Mouse (Mus musculus) forebrain, embryonic 16.5 days (tissue): Measurements from ENCODE around the gene Anxa11. TPM values are rescaled to one million over a fixed set of nuclear protein-coding genes. Genes with fewer than 3 reads are reported as not detected.

Source experiments
- ATAC-seq: fragments of 200-750 bp; cut with Nextera tagmentation; 2 replicates; pipeline ENCODE4 v1.8.0; 2017; ENCODE audit warnings: mild to moderate bottlenecking, moderate library complexity
- H3K27ac ChIP-seq: fragments of 300-500 bp; sonication (generic); 2 replicates; pipeline ENCODE4 v1.5.1; 2014; ENCODE audit warnings: low read length, control low read depth
- H3K27me3 ChIP-seq: fragments of 300-500 bp; sonication (generic); replicated peaks from 2 replicates; pipeline ENCODE4 v1.6.1; 2014; ENCODE audit warnings: low read length; ENCODE audit not compliant: control insufficient read depth, insufficient read depth
- H3K36me3 ChIP-seq: fragments of 300-500 bp; sonication (generic); 2 replicates; pipeline ENCODE4 v1.6.1; 2014; ENCODE audit not compliant: control insufficient read depth, insufficient read depth
- H3K4me1 ChIP-seq: fragments of 300-500 bp; sonication (generic); replicated peaks from 2 replicates; pipeline ENCODE4 v1.6.1; 2014; ENCODE audit warnings: low read length; ENCODE audit not compliant: control insufficient read depth, insufficient read depth
- H3K4me2 ChIP-seq: fragments of 300-500 bp; sonication (generic); 2 replicates; pipeline ENCODE4 v1.6.1; 2014; ENCODE audit warnings: mild to moderate bottlenecking, low read length, control low read depth
- H3K4me3 ChIP-seq: fragments of 300-500 bp; sonication (generic); replicated peaks from 2 replicates; pipeline ENCODE4 v1.5.1; 2014; ENCODE audit warnings: mild to moderate bottlenecking, low read length, control low read depth
- H3K9ac ChIP-seq: fragments of 300-500 bp; sonication (generic); replicated peaks from 2 replicates; pipeline ENCODE4 v1.6.1; 2014; ENCODE audit warnings: low read depth, low read length, control low read depth
- H3K9me3 ChIP-seq: fragments of 300-500 bp; sonication (generic); 2 replicates; pipeline ENCODE4 v1.6.1; 2016; ENCODE audit warnings: low read length; ENCODE audit not compliant: control insufficient read depth
- WGBS: fragments of 180-500 bp; shearing (Covaris S2); extraction: QIAGEN DNeasy Blood & Tissue Kit; methylation state at CpG from one replicate; pipeline ENCODE4 v1.1.7; 2014; 5-methylcytosine and 5-hydroxymethylcytosine counted together
- polyA plus RNA-seq: library from polyadenylated mRNA; unstranded; fragments of >200 nt; fragmentation: Nextera tagmentation; extraction: Ambion mirVana; gene quantifications from 2 replicates; pipeline ENCODE4 v1.2.1, GENCODE M21; 2015

Anxa11 gene
- polyA plus RNA-seq, 1 experiment from 2014 or later, result 2.0 TPM

DNA sequence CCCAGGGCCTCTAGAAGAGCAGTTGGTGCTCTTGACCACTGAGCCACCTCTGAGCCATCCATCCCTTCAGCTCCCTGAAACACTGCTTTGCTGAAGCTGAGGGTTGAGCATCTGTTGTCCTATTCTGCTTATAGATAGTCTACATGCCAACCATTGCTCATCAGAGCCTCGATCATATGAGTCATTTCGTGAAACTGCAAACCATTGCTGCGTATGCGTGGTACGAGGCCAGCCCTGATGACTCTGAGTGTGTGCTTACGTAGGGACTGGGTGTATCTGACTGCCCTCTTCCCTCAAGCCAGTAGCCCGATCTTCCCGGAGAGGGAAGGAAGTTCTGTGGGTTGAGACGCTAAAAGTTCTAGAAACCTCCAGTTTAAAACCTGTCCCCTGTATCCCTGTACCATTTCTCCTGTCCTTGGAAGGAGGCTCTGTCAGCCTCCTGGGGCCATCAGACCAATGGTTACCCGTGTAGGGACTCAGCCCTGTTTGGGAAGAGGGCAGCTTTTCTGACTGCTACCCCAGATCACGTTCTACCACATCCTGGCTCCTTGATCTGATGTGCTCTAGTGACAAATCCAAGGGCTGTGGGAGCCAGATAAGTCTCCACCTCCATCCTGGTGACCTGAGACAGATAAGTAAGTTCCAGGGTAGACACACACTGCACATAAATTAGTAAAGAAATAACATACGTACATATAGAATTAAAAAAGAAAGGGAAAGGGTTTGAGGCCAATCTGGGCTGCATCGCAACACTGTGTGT is 20.0 kb downstream of the Anxa11 start:
- Histone ChIP-seq H3K36me3 (no peaks in the 10 kb centered on the region), H3K4me3 (no peak overlapping the region), H3K4me2 (no peak overlapping the region), H3K27me3 (no peaks in the 10 kb centered on the region), H3K27ac (no peak overlapping the region), H3K9me3 (no peaks in the 10 kb centered on the region), H3K9ac (no peak overlapping the region), H3K4me1 (no peaks in the 10 kb centered on the region)
- no peak for ATAC-seq
- 91% methylated on average over 13 of the region's 13 CpGs for WGBS

DNA sequence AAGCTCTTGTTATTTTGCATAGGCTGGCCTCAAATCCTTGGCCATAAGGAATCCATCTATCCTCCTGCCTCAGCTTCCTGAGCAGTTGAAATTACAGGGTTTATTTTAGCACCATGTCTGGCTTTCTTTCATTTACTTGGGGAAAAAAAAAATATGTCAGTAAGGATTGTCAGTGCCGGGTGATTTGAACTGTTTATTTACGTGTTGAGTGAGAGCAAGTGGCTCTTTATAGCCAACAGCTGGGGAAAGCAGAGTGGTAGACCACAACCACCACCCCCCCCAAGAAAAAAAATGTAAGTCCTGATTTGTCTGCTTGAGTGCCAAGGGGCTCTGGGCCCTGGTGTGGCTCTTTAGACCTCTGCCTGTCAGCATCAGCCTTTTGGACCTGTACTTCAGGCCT is 21.8 kb downstream of the Anxa11 start:
- no peaks in the 10 kb centered on the region for H3K9me3 ChIP-seq
- 77% methylated on average over 2 of the region's 2 CpGs for WGBS
- H3K4me3 ChIP-seq, result no peak overlapping the region
- H3K27me3 ChIP-seq, result no peaks in the 10 kb centered on the region
- H3K4me2 ChIP-seq, result no peak overlapping the region
- no peak overlapping the region for H3K27ac ChIP-seq
- H3K4me1 ChIP-seq, result no peaks in the 10 kb centered on the region
- no peak for ATAC-seq
- H3K9ac ChIP-seq, result no peak overlapping the region
- no peaks in the 10 kb centered on the region for H3K36me3 ChIP-seq

DNA sequence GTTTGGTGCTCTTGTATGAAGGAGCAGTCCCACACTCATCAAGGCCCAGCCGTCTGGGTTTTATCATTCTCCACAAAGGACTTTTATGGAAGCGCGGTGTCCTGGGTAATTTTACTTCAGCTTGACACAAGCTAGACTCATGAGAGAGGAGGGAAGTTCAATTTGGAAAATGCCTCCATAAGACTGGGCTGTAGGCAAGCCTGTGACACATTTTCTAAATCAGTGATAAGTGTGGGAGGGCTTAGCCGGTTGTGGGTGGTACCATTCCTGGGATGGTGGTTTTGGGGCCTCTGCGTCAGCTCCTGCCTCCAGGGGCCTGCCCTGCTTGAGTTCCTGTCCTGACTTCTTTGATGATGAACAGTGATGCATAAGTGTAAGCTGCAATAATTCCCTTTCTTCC is 23.3 kb downstream of the Anxa11 start:
- 93% methylated on average over 5 of the region's 5 CpGs for WGBS
- no peaks in the 10 kb centered on the region for H3K4me1 ChIP-seq

DNA sequence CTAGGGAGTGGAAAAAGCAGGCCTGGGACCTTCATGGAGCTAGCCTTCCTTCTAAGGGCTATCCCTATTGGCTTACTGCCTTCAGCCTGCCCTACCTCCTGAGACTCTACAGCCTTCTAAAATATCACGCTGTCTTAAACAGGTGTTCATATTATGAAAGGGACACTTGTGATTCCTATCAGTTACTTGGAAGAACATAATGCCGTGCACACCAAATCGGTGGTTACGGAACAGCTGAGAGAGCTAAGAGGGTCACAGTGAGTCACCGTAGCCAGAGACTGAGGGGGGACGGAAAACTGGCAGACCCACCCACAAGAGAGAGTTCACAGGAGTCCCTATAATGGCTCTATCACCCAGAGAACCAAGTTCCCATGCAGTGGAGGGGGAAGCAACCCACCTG is 24.4 kb downstream of the Anxa11 start:
- no peaks in the 10 kb centered on the region for H3K4me1 ChIP-seq
- no peak overlapping the region for H3K4me3 ChIP-seq
- WGBS, result 95% methylated on average over 6 of the region's 6 CpGs
- H3K27me3 ChIP-seq, result no peaks in the 10 kb centered on the region
- ATAC-seq, result no peak
- no peak overlapping the region for H3K27ac ChIP-seq
- H3K4me2 ChIP-seq, result no peak overlapping the region
- no peaks in the 10 kb centered on the region for H3K36me3 ChIP-seq
- H3K9ac ChIP-seq, result no peak overlapping the region
- no peaks in the 10 kb centered on the region for H3K9me3 ChIP-seq

More for the DNA sequence above, 23.3 kb downstream of the Anxa11 start:
- Histone ChIP-seq H3K27me3 (no peaks in the 10 kb centered on the region), H3K4me2 (no peak overlapping the region), H3K36me3 (no peaks in the 10 kb centered on the region), H3K9me3 (no peaks in the 10 kb centered on the region), H3K27ac (no peak overlapping the region), H3K9ac (no peak overlapping the region), H3K4me3 (no peak overlapping the region)
- no peak for ATAC-seq

DNA sequence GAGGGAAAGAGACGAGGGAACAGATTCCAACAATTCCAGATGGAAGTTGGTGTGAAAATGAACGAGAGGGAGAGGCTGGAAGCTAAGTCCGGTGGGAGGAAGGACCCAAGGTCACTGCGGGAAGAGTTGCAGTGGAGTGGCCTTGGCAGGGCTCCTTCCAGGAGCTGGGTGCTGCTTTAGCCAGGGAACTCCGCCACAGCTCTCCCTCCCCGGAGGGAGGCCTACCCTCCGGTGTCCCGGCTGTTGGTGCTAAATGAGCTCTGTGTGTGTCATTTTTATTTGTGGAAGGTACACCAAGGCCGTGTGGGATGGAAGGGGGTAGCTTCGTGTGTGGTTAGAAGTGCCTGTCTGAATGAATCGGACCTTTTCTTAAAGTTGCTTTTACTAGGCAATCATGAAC is 24.9 kb downstream of the Anxa11 start:
- Histone ChIP-seq H3K27ac (no peak overlapping the region), H3K9ac (no peak overlapping the region), H3K4me1 (no peaks in the 10 kb centered on the region), H3K4me3 (no peak overlapping the region), H3K36me3 (no peaks in the 10 kb centered on the region), H3K4me2 (no peak overlapping the region), H3K9me3 (no peaks in the 10 kb centered on the region), H3K27me3 (no peaks in the 10 kb centered on the region)
- 78% methylated on average over 11 of the region's 11 CpGs for WGBS
- ATAC-seq, result no peak

DNA sequence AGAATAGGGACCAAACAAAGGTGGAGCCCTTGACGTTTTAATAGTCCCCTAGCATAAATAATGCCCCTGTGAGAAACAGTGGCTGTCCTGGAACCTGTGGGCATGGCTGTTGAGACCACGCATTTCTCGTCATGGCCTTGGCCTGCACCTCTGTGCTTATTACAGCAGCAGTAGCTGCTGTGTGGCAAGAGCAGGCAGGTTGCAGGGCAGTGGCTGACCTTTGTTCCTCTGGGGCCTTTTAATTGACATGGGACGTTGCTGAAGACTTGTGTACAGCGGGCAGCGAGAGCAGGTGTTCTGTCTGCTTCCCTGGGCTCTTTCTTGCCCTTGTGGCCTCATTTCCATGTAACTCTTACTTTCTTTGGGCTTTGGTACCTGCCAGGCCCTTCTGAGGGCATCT is 25.9 kb downstream of the Anxa11 start:
- Histone ChIP-seq H3K36me3 (no peaks in the 10 kb centered on the region), H3K4me1 (peaks cover 1% of the 10 kb centered on the region; the same call in 1 of the 2 replicates), H3K27ac (no peak overlapping the region), H3K9ac (no peak overlapping the region), H3K4me3 (no peak overlapping the region), H3K4me2 (no peak overlapping the region), H3K9me3 (no peaks in the 10 kb centered on the region), H3K27me3 (no peaks in the 10 kb centered on the region)
- ATAC-seq, result no peak
- WGBS, result 69% methylated on average over 6 of the region's 6 CpGs

DNA sequence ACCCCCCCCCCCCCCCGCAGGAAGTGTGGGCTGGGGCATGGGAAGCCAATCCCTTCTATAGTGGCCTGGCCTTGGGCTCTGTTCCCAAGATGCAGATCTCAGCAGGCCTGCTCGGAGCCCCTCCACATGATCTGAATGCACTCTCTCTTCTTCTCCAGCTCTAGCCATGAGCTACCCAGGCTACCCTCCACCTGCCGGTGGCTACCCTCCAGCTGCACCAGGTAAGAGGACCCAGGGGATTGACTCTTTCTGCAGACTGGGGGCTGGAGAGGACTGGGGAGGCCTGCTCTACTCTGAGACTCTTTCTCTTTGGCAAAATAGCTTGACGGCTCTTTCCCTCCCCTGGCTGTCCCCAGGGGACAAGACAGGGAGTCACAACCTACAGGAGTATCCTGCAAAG is 26.8 kb downstream of the Anxa11 start:
- Histone ChIP-seq H3K4me1 (peaks cover 6% of the 10 kb centered on the region; the same call in 1 of the 2 replicates), H3K9me3 (no peaks in the 10 kb centered on the region), H3K27me3 (no peaks in the 10 kb centered on the region), H3K9ac (no peak overlapping the region), H3K4me2 (no peak overlapping the region), H3K4me3 (no peak overlapping the region), H3K36me3 (no peaks in the 10 kb centered on the region), H3K27ac (no peak overlapping the region)
- WGBS, result 83% methylated on average over 3 of the region's 4 CpGs
- ATAC-seq, result no peak

DNA sequence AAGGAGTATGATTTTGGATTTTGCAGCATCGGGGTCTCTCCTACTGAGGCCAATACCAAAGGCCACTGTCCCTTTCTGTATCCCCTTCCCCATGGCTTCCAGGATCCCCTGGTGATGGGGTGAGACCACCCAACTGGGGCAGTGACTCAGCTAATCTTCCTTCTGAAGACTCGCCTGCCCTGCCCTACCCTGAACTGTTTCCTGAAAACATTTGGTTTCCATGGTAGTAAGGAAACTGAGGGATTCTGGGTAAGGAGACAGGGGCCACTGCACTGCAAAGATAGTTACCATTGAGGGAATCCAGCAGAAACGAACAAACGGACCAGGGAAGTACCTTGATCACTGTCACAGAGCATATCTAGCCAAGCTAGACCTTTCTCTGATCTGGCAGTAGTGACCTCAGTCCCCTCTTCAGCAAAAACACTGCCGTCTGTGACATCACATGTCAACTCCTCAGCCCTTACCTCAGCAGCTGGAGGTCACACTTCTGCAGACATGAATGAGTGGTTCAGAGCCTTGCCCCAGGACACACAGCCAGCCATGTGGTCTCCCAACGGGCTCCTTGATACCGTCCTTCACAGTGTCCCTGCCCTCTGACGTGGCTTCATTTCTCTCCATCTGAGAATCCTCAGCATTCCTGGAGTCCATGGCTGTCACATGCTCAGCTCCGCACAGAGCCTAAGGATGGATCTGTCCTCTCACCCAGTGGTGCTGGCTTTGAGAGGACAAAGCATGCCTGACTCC is 27.4 kb downstream of the Anxa11 start:
- H3K9ac ChIP-seq, result no peak overlapping the region
- no peak overlapping the region for H3K4me3 ChIP-seq
- ATAC-seq, result no peak
- H3K4me1 ChIP-seq, result peaks cover 6% of the 10 kb centered on the region; the same call in 1 of the 2 replicates
- H3K27me3 ChIP-seq, result no peaks in the 10 kb centered on the region
- no peaks in the 10 kb centered on the region for H3K36me3 ChIP-seq
- no peak overlapping the region for H3K27ac ChIP-seq
- no peak overlapping the region for H3K4me2 ChIP-seq
- WGBS, result 64% methylated on average over 9 of the region's 9 CpGs
- H3K9me3 ChIP-seq, result no peaks in the 10 kb centered on the region

DNA sequence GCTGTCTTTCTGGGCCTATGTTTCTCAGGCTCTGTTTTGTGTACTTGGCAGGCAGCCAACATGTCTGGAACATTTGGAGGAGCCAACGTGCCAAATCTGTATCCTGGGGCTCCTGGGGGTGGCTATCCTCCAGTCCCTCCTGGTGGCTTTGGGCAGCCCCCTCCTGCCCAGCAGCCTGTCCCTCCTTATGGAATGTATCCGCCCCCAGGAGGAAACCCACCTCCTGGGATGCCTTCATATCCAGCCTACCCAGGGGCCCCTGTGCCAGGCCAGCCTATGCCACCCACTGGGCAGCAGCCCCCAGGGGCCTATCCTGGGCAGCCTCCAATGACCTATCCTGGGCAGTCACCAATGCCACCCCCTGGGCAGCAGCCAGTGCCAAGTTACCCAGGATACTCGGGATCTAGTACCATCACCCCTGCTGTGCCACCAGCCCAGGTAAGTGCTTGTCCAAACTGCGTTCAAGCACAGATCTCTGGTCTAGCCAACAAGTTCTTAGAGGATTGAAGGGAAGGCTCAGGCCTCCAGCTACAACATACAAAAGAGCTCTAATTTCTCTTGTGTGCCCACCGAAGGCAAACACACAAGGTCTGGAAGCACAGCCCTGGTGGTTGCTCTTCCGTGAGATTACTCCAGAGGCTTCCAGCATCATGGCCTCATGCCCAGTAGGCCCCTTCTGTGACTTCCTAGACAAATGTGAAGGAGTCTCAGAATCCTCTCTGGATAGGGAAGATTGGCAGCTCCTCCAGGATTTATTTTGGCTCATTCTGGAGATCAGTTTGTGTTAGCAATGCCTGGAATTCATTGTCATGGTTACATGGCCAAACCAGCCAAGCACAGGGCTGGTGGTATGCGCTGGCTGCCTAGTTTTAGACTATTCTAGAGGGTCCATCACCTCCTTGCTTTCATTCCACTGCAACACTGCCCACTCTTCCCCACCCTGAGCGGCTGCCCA is 30.8 kb downstream of the Anxa11 start:
- ATAC-seq, result no peak; the same call in 1 of the 2 replicates
- Histone ChIP-seq H3K27me3 (no peaks in the 10 kb centered on the region), H3K36me3 (no peaks in the 10 kb centered on the region), H3K4me3 (no peak overlapping the region), H3K27ac (no peak overlapping the region), H3K4me2 (no peak overlapping the region), H3K9me3 (no peaks in the 10 kb centered on the region), H3K4me1 (peaks cover 6% of the 10 kb centered on the region; the same call in 1 of the 2 replicates), H3K9ac (no peak overlapping the region)
- WGBS, result 59% methylated on average over 8 of the region's 8 CpGs
